Mouse (Mus musculus): ENCODE measurements at regions not wholly inside any gene's neighbourhood (a gene's known extent, or its start where the extent isn't known, plus 50 kb on each side); places are given as distances from the start of the nearest gene placed in this dataset.

- no peak for DNase-seq (ENCODE audit: low spot score in 2 of 2)
Measured at GRCm38 (mm10) chr17:48880590-48880989, 51.6 kb upstream of the Lrfn2 start.

GRCm38 (mm10) chr17:48881946-48882345 is 50.2 kb upstream of the Lrfn2 start:
- DNase-seq (ENCODE audit: low spot score in 2 of 2): no peak
